Mouse (Mus musculus) frontal cortex, adult 2 months (tissue): ENCODE data around the gene Wdr90. TPM values are rescaled to one million over a fixed set of nuclear protein-coding genes. Genes with fewer than 3 reads are reported as not detected.

Experiments used
- DNase-seq, 2 experiments: peaks; one replicate each; pipeline ENCODE4 v3.0.0; 2022; ENCODE audit warnings: low spot score in 1 of 2; ENCODE audit errors: extremely low spot score in 1 of 2
- polyA plus RNA-seq: library from polyadenylated mRNA; depleted of rRNA; stranded (reverse); fragments of >200 nt; gene quantifications from 2 replicates; pipeline ENCODE4 v1.2.3, GENCODE M21; 2012

Wdr90 gene
- polyA plus RNA-seq, 1 experiment = 39.7 TPM

GRCm38 (mm10) chr17:25832436-25833290 lies 28.6 kb downstream of the Wdr90 start:
- peak; percentile 98 to 99 for DNase-seq

- DNase-seq = no peak
Observed at GRCm38 (mm10) chr17:25831451-25832281, 29.6 kb downstream of the Wdr90 start.

GRCm38 (mm10) chr17:25830806-25831431 lies 30.4 kb downstream of the Wdr90 start:
- no peak for DNase-seq

- DNase-seq = no peak
Observed at GRCm38 (mm10) chr17:25830200-25830753, 31.0 kb downstream of the Wdr90 start.

GRCm38 (mm10) chr17:25829558-25830017 lies 31.7 kb downstream of the Wdr90 start:
- DNase-seq = no peak

- DNase-seq = peak in 1 of 2 experiments; percentile 89
Observed at GRCm38 (mm10) chr17:25828712-25829557, 32.4 kb downstream of the Wdr90 start, which contains the start of gene Jmjd8. TSS of gene Jmjd8 (plus strand) at chr17:25828867.

GRCm38 (mm10) chr17:25828223-25828594 lies 33.1 kb downstream of the Wdr90 start:
- no peak for DNase-seq

- no peak for DNase-seq
Observed at GRCm38 (mm10) chr17:25827546-25828222, 33.6 kb downstream of the Wdr90 start.

GRCm38 (mm10) chr17:25827011-25827410 lies 34.3 kb downstream of the Wdr90 start:
- DNase-seq = no peak

GRCm38 (mm10) chr17:25825984-25826570 lies 35.2 kb downstream of the Wdr90 start:
- no peak for DNase-seq

- DNase-seq = no peak
Observed at GRCm38 (mm10) chr17:25825311-25825710, 36.0 kb downstream of the Wdr90 start.

GRCm38 (mm10) chr17:25824362-25825142 lies 36.7 kb downstream of the Wdr90 start:
- no peak for DNase-seq

GRCm38 (mm10) chr17:25823452-25823851 lies 37.8 kb downstream of the Wdr90 start, which contains the start of gene Wdr24:
TSS of gene Wdr24 (plus strand) at chr17:25823627.
- DNase-seq = peak in 1 of 2 experiments; percentile 88

GRCm38 (mm10) chr17:25818851-25819780 lies 42.2 kb downstream of the Wdr90 start:
- no peak for DNase-seq

- no peak for DNase-seq
Observed at GRCm38 (mm10) chr17:25817662-25818061, 43.6 kb downstream of the Wdr90 start.

GRCm38 (mm10) chr17:25813471-25813870 lies 47.8 kb downstream of the Wdr90 start:
- DNase-seq = peak in 1 of 2 experiments; percentile 92

GRCm38 (mm10) chr17:25810890-25811289 lies 50.4 kb downstream of the Wdr90 start:
- no peak for DNase-seq
